Mouse (Mus musculus): ENCODE measurements around the gene Pik3c2b.
"Not testable (repeated sequence)": the region's sequence is repeated elsewhere in the genome, so short reads cannot be mapped to it uniquely, and the experiment has no call there.

The Pik3c2b gene

GRCm38 (mm10) chr1:133045011-133045860 is at the start of gene Pik3c2b:
Gene Pik3c2b, plus strand, starts transcription at chr1:133045667.
- DNase-seq (ENCODE audit: low read depth, low spot score) = no peak

- no peak for DNase-seq (ENCODE audit: low read depth, low spot score)
Measured at GRCm38 (mm10) chr1:133000347-133000746, 45.1 kb upstream of the Pik3c2b start.

DNA sequence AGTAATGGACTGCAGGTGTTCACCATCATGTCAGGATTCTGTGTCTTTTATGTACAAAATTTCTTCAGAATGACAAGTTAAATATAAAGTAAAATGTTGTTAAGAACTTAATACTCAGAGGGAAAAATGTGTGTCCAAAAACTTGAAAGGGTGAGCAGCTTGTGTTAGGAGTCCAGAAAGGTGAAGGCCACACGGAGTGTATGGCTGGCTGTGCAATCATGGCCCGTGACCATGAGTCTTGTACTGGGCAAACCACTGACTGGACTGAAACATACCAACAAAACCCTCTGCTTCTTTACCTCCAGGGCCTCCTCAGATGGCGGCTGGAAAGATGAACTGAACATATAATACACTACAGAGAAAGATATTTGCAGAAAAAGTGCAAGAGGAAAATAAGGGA is 38.9 kb upstream of the Pik3c2b start:
- DNase-seq (ENCODE audit: low read depth, low spot score) = no peak

DNA sequence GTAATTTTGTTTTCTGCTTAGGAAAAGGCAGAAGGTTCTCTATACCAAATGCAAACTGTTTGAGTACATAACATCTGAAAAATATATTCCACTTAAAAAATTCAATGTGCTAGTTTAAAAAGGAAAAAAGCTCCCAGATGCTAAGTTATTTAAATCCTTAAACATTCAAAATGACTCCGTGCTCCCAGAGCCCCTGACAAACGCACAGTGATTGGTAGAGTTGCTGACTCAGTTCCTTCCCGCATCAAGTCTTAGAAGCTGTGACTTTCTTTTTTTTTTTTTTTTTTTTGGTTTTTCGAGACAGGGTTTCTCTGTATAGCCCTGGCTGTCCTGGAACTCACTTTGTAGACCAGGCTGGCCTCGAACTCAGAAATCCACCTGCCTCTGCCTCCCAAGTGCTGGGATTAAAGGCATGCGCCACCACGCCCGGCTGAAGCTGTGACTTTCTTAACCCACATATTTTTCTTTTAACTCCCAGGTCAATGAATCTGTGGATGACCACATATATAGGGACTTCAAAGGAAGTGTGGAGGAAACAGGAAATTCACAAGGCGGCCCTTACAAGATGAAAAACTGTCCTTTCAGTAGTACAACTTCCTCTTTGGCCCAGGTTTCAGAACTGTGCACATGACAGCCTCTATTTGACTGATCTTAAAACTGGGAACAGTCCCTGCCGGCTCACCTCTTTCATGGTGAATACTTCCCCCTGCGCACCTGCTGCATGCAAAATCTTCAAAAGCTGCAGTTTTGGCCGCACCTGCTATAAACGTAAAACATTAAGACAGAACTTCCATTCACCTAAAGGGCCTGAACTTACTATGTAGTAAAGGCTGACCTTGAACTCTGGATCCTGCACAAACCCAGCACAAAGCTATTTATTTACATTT is 33.3 kb upstream of the Pik3c2b start:
- no peak for DNase-seq (ENCODE audit: low read depth, low spot score)

GRCm38 (mm10) chr1:133013331-133013730 is 32.1 kb upstream of the Pik3c2b start:
- DNase-seq (ENCODE audit: low read depth, low spot score) = peak; percentile 35

GRCm38 (mm10) chr1:133014196-133014595 is 31.3 kb upstream of the Pik3c2b start:
- no peak for DNase-seq (ENCODE audit: low read depth, low spot score)

GRCm38 (mm10) chr1:133016775-133017428 is 28.6 kb upstream of the Pik3c2b start:
- DNase-seq (ENCODE audit: low read depth, low spot score) = no peak

DNA sequence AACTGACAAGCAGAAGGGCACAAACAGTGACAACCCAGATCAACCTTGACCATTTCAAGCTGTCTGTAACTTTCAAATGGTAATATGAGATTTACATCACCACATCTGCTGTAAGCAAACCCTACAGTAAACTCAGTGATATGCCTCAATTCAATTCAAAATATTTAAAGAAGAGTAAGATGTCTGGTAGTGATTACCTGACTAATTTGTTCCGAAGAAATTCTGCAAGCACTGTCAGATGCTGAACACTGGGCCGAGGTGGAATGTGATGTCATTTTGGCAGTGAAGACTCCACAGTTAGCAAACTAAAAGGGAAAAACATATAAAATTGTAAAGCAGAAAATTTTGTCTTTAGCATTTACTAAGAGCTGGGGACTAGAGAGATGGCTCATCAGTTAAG is 26.9 kb upstream of the Pik3c2b start:
- peak; percentile 33 for DNase-seq (ENCODE audit: low read depth, low spot score)

- DNase-seq (ENCODE audit: low read depth, low spot score) = peak; percentile 16
Measured at GRCm38 (mm10) chr1:133019312-133019711, 26.2 kb upstream of the Pik3c2b start.

- DNase-seq (ENCODE audit: low read depth, low spot score) = peak; percentile 79
Measured at GRCm38 (mm10) chr1:133020137-133020894, 25.2 kb upstream of the Pik3c2b start.

GRCm38 (mm10) chr1:133021391-133021790 is 24.1 kb upstream of the Pik3c2b start:
- no peak for DNase-seq (ENCODE audit: low read depth, low spot score)

GRCm38 (mm10) chr1:133021971-133022370 is 23.5 kb upstream of the Pik3c2b start:
- DNase-seq (ENCODE audit: low read depth, low spot score) = not testable (repeated sequence)

- DNase-seq (ENCODE audit: low read depth, low spot score) = not testable (repeated sequence)
Measured at GRCm38 (mm10) chr1:133023723-133024122, 21.7 kb upstream of the Pik3c2b start.

- DNase-seq (ENCODE audit: low read depth, low spot score) = peak; percentile 19
Measured at GRCm38 (mm10) chr1:133024426-133024825, 21.0 kb upstream of the Pik3c2b start.

DNA sequence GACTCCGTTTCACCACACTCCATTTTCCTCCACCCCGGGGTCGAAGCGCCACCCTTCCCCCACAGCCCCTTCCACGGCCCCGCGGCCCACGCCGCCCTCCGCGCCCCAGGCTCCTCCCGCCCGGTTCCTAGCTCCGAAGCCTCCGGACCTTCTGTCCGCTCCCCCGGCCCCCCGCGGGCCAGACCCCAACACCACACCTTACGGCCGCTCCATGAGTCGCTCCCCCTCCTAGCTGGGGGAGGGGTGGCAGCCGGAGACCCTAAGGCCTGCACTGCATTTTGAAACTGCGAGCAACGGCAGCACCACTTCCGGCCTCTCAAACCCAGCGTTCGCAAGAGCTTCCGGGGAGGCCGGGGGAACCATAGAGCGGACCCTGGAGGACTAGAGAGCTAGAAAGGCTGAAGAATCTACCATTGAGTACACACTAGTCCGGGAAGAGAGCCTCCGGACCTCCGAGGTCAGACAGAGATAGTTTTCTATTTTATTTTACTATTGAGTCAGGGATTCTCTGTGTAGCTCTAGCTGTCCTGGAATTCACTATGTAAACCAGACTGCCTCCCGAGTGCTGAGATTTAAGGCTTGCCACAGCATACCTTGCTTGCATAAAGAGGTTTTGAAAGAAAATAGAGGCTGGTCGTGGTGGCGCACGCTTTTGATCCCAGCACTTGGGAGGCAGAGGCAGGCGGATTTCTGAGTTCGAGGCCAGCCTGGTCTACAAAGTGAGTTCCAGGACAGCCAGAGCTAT is 20.2 kb upstream of the Pik3c2b start:
- DNase-seq (ENCODE audit: low read depth, low spot score) = peak; percentile 97

DNA sequence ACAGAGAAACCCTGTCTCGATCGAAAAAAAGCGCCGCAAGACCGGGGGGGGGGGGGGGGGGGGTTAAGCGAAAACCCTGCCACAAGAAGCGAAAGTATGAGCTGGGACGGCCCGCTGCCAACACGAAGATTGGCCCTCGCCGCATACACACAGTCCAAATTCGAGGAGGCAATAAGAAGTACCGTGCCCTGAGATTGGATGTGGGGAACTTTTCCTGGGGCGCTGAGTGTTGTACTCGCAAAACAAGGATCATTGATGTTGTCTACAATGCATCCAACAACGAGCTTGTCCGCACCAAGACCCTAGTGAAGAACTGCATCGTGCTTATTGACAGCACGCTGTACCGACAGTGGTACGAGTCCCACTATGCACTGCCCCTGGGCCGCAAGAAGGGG is 19.7 kb upstream of the Pik3c2b start:
- not testable (repeated sequence) for DNase-seq (ENCODE audit: low read depth, low spot score)

GRCm38 (mm10) chr1:133027126-133027525 is 18.3 kb upstream of the Pik3c2b start:
- no peak for DNase-seq (ENCODE audit: low read depth, low spot score)

- DNase-seq (ENCODE audit: low read depth, low spot score) = peak; percentile 58
Measured at GRCm38 (mm10) chr1:133027980-133028379, 17.5 kb upstream of the Pik3c2b start.

DNA sequence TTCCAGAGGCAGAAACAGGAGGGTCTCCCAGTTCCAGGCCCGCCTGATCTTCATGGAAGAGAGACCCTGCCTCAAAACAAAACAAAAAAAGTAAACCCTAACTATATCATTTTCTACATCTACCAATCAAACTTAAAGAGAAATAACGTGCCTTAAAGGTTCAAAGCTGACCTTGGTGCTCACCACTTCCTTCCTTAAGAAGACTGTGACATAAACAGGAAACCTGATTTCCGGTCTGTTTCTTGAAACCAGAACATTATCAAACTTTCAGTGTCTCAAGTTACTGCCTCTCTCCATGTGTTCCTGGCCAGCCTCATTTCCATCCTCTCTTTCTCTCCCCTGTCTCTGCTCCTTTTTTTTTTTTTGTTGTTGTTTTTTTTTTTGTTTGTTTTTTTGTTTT is 15.7 kb upstream of the Pik3c2b start:
- no peak for DNase-seq (ENCODE audit: low read depth, low spot score)

- no peak for DNase-seq (ENCODE audit: low read depth, low spot score)
Measured at GRCm38 (mm10) chr1:133030461-133030860, 15.0 kb upstream of the Pik3c2b start, which contains the start of gene Mdm4. Gene Mdm4, minus strand, starts transcription at chr1:133030561.

Measured in 3T3-L1 (cell line).